Mouse (Mus musculus) cerebellum, postnatal 10 days (tissue): ENCODE results near the gene App.

Experiments used
- DNase-seq, 2 experiments: peaks; one replicate each; pipeline ENCODE4 v3.0.0; 2021; ENCODE audit warnings: mixed read lengths in 2 of 2

The App gene

GRCm38 (mm10) chr16:85019273-85019672, 154.3 kb downstream of the App start:
- no peak for DNase-seq

GRCm38 (mm10) chr16:85017845-85018244, 155.7 kb downstream of the App start:
- DNase-seq, result no peak

GRCm38 (mm10) chr16:85012695-85013094, 160.9 kb downstream of the App start:
- DNase-seq, result no peak

- DNase-seq, result peak; percentile 19 to 26
Measured at GRCm38 (mm10) chr16:85012172-85012571, 161.4 kb downstream of the App start.

- DNase-seq, result peak; percentile 60 to 74
Measured at GRCm38 (mm10) chr16:85010651-85011050, 162.9 kb downstream of the App start.

GRCm38 (mm10) chr16:85008866-85009645, 164.5 kb downstream of the App start:
- DNase-seq, result no peak

GRCm38 (mm10) chr16:85001939-85002556, 171.5 kb downstream of the App start:
- DNase-seq, result peak; percentile 81 to 83

GRCm38 (mm10) chr16:85000304-85000703, 173.3 kb downstream of the App start:
- no peak for DNase-seq

GRCm38 (mm10) chr16:84997551-84997950, 176.0 kb downstream of the App start:
- DNase-seq, result no peak

GRCm38 (mm10) chr16:84995441-84995867, 178.1 kb downstream of the App start:
- DNase-seq, result no peak

- no peak for DNase-seq
Measured at GRCm38 (mm10) chr16:84992888-84993287, 180.7 kb downstream of the App start.

GRCm38 (mm10) chr16:84991011-84991410, 182.6 kb downstream of the App start:
- no peak for DNase-seq

- no peak for DNase-seq
Measured at GRCm38 (mm10) chr16:84989938-84990337, 183.6 kb downstream of the App start.

- no peak for DNase-seq
Measured at GRCm38 (mm10) chr16:84989476-84989875, 184.1 kb downstream of the App start.

- DNase-seq, result no peak
Measured at GRCm38 (mm10) chr16:84987724-84988287, 185.8 kb downstream of the App start.

GRCm38 (mm10) chr16:84986016-84986631, 187.4 kb downstream of the App start:
- peak in 1 of 2 experiments; percentile 28 for DNase-seq

- no peak for DNase-seq
Measured at GRCm38 (mm10) chr16:84985340-84985739, 188.2 kb downstream of the App start.

- DNase-seq, result peak in 1 of 2 experiments; percentile 49
Measured at GRCm38 (mm10) chr16:84983428-84983827, 190.1 kb downstream of the App start.

- DNase-seq, result no peak
Measured at GRCm38 (mm10) chr16:84982589-84982988, 191.0 kb downstream of the App start.

- DNase-seq, result no peak
Measured at GRCm38 (mm10) chr16:84978589-84978988, 195.0 kb downstream of the App start.

GRCm38 (mm10) chr16:84974176-84974518, 199.4 kb downstream of the App start:
- no peak for DNase-seq

- DNase-seq, result no peak
Measured at GRCm38 (mm10) chr16:84973446-84974175, 200.0 kb downstream of the App start.
